Mouse (Mus musculus): ENCODE data around the gene Chrm3. TPM values are rescaled to one million over a fixed set of nuclear protein-coding genes. Genes with fewer than 3 reads are reported as not detected.

The Chrm3 gene
- polyA plus RNA-seq, 1 experiment from 2014 or later = 1.6 TPM

DNA sequence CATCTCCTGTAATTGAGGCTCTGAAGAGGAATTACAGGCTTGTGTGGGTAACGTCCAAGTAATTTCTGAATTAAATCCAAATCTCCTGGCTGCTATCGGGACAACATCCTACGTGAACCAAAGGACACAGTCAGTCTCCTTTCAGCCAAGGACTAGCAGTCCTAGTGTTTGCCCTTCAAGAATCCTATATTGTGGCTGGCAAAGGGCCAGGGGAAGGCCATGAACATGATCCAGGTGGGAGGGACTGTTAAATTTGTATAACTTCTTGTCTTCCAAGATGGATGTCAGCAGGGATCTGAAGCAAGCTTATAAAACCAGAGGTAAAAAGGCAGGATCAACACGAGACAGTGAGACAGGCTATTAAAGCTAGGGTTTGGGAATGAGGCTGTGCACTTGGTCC, 357.7 kb downstream of the Chrm3 start:
- no peaks in the 10 kb centered on the region for H3K27me3 ChIP-seq
- WGBS = 70% methylated on average over 4 of the region's 4 CpGs

DNA sequence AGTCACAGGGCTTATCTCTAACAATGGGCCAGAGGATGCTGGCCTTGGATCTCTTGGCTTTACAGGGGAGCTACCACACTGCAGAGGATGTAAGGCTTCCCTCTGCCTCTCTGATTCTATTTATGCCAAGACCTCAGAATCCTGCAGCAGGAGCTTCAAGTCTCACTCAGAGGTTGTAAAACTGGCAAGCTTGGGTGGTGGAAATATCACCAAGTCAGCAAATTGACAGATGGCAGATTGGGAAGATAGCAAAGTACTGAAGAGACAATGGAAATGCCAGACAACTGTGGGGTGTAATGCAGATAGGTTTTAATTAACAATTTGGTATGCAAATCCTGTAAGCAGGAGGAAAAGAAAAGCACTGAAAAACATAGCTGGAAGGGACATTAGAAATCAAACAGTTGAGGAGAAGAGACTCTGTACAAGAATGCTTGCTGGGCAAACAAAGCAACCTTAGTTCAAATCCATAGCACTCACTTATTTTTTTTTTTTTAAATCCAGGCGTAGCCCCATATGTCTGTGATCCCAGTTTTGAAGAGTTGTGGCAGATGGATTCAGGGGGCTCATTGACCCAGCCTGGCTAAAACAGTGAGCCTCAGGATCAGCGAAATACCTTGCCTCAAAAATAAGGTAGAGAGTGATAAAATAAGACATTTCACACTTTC, 362.9 kb downstream of the Chrm3 start:
- Histone ChIP-seq H3K9me3 (no peaks in the 10 kb centered on the region), H3K4me2 (no peak overlapping the region), H3K27ac (replicated peaks) (no peak overlapping the region), H3K9ac (no peak overlapping the region), H3K27me3 (no peaks in the 10 kb centered on the region), H3K36me3 (no peaks in the 10 kb centered on the region), H3K4me3 (no peak overlapping the region), H3K4me1 (replicated peaks) (no peaks in the 10 kb centered on the region)
- 89% methylated on average over 2 of the region's 2 CpGs for WGBS
- no peak for ATAC-seq (ENCODE audit: low read depth)

More for the DNA sequence above, 357.7 kb downstream of the Chrm3 start:
- ATAC-seq (ENCODE audit: low read depth) = no peak
- no peak overlapping the region for H3K4me2 ChIP-seq
- H3K36me3 ChIP-seq = no peaks in the 10 kb centered on the region
- H3K9ac ChIP-seq = no peak overlapping the region
- H3K4me1 ChIP-seq (replicated peaks) = no peaks in the 10 kb centered on the region
- no peaks in the 10 kb centered on the region for H3K9me3 ChIP-seq
- H3K4me3 ChIP-seq = no peak overlapping the region
- H3K27ac ChIP-seq (replicated peaks) = no peak overlapping the region

DNA sequence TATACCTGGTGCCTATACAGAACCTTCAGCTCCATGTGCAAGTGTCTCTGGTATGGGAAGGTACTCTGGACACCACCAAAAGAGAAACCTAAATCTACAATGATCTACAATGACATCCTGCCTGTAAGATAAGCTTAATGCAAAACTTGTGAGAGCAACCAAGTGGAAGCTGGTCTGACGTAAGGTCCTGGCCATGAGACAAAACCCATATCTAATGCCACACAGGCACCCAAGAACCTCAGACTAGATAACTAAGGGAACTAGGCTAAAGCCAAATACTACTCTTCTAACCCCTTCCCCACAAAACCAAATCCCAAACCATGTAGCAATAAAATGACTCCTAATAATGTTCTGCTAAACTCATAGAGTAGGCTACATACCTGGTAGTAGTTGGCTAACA, 364.8 kb downstream of the Chrm3 start:
- WGBS = 91% methylated on average over 1 of the region's 1 CpGs
- Histone ChIP-seq H3K9me3 (no peaks in the 10 kb centered on the region), H3K27ac (replicated peaks) (no peak overlapping the region), H3K36me3 (no peaks in the 10 kb centered on the region), H3K27me3 (no peaks in the 10 kb centered on the region), H3K9ac (no peak overlapping the region), H3K4me1 (replicated peaks) (no peaks in the 10 kb centered on the region), H3K4me3 (no peak overlapping the region), H3K4me2 (no peak overlapping the region)
- ATAC-seq (ENCODE audit: low read depth) = no peak

DNA sequence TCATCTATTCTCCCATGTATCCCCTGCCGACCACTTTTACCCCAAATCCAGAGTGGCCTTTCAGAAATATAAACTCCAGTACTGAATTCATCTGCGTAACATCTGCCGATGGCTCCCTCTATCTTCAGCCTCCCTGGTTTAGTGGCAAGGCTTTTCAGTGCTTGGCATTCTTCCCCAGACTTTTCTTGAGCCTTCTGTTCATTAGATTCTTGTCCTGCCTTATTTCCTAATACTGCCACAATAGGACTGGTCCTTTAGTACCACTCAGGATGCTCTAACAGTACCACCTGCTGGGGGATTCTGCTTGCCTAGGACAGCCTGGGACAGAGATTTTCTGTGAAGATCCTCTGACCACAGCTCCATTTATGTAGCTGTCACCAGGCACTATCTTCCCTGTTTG, 367.1 kb downstream of the Chrm3 start:
- Histone ChIP-seq H3K9me3 (no peaks in the 10 kb centered on the region), H3K36me3 (no peaks in the 10 kb centered on the region), H3K4me3 (no peak overlapping the region), H3K9ac (no peak overlapping the region), H3K4me1 (replicated peaks) (no peaks in the 10 kb centered on the region), H3K27me3 (no peaks in the 10 kb centered on the region), H3K27ac (replicated peaks) (no peak overlapping the region), H3K4me2 (no peak overlapping the region)
- WGBS = 85% methylated on average over 3 of the region's 3 CpGs
- ATAC-seq (ENCODE audit: low read depth) = no peak

DNA sequence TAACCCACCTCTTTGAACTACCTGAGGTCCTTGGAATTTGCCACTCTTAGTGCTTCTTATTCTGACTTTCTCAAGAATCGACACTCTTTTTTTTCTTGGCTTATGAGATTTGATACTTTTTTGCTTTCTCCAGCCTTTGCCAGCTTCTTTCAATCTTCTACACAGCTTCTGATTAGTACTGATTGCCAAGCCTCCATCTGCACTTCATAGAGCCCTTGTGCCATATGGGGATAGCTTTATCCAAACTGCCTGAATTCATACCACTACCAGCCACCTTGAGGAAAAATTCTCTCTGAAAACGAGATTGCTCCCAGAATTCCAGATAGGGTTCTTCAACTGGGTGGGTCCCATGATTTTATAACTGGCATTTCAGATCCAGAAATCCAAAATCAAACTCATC, 368.0 kb downstream of the Chrm3 start:
- H3K27ac ChIP-seq (replicated peaks) = no peak overlapping the region
- H3K4me3 ChIP-seq = no peak overlapping the region
- no peak overlapping the region for H3K4me2 ChIP-seq
- no peaks in the 10 kb centered on the region for H3K9me3 ChIP-seq
- no peaks in the 10 kb centered on the region for H3K27me3 ChIP-seq
- H3K9ac ChIP-seq = no peak overlapping the region
- 80% methylated on average over 2 of the region's 2 CpGs for WGBS
- H3K4me1 ChIP-seq (replicated peaks) = no peaks in the 10 kb centered on the region
- no peak for ATAC-seq (ENCODE audit: low read depth)
- H3K36me3 ChIP-seq = no peaks in the 10 kb centered on the region

DNA sequence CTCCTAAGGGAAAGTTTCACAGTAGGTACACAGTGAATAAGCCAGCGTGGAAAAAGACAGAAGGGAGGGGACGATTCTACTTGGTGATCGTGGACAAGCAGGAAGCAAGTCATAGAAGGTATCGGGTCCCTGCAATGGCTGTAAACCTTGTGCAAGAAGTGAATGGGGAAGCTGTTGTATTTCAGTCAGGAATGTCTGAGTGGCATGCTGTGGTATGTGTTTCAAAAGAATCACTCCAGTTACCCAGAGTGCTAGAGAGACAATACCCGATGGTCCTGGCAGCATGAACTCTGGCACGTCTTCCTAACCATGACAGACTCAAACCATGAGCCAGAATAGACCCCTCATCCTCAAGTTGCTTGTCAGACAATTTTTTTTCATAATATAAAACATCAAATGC, 375.0 kb downstream of the Chrm3 start:
- H3K4me2 ChIP-seq = no peak overlapping the region
- H3K27ac ChIP-seq (replicated peaks) = no peak overlapping the region
- no peaks in the 10 kb centered on the region for H3K9me3 ChIP-seq
- H3K4me3 ChIP-seq = no peak overlapping the region
- WGBS = 60% methylated on average over 6 of the region's 6 CpGs
- ATAC-seq (ENCODE audit: low read depth) = no peak
- H3K9ac ChIP-seq = no peak overlapping the region
- no peaks in the 10 kb centered on the region for H3K4me1 ChIP-seq (replicated peaks)
- H3K36me3 ChIP-seq = no peaks in the 10 kb centered on the region
- no peaks in the 10 kb centered on the region for H3K27me3 ChIP-seq

DNA sequence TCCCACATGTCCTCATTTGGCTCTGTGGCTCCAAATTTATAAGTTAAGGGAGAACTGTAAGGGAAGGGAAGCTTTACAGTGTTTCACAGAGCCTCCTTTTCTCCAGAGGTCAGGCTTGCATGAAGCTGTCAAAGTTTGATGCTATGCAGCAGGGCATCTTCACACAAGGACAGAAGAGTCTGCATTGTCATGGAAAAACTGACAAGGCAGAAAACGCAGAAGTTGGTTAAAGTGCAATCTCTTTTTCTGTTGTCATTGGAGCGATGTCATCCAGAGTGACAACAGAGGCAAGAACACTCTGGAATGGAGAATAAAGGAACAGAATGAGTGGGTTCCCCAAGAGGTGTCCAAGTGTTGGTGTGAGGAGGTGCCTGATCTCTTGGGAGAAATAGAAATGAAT, 377.4 kb downstream of the Chrm3 start:
- 96% methylated on average over 2 of the region's 2 CpGs for WGBS
- H3K27me3 ChIP-seq = no peaks in the 10 kb centered on the region
- no peak overlapping the region for H3K4me3 ChIP-seq
- no peak overlapping the region for H3K27ac ChIP-seq (replicated peaks)
- no peaks in the 10 kb centered on the region for H3K36me3 ChIP-seq
- no peaks in the 10 kb centered on the region for H3K4me1 ChIP-seq (replicated peaks)
- no peak overlapping the region for H3K9ac ChIP-seq
- no peak overlapping the region for H3K4me2 ChIP-seq
- ATAC-seq (ENCODE audit: low read depth) = no peak
- no peaks in the 10 kb centered on the region for H3K9me3 ChIP-seq

DNA sequence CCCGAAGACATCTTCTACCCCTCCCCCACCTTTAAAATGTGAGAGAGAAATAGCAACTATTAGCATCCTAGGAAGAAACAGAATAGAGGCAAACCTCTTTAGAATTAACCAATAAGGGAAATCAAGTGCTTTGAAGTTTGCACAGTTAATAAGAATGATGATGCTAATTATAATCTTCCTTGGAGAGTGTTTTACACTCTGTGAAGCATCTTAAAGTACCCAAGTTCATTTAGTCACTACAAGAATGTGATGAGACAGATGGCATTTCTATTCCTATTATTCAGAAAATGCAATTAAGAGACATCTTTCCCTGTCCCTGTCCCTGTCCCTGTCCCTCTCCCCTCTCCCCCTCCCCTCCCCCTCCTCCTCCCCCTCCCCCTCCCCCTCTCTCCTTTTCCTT, 382.9 kb downstream of the Chrm3 start:
- H3K4me1 ChIP-seq (replicated peaks) = no peaks in the 10 kb centered on the region
- H3K4me2 ChIP-seq = no peak overlapping the region
- 73% methylated on average over 1 of the region's 1 CpGs for WGBS
- no peak overlapping the region for H3K9ac ChIP-seq
- peak; percentile 56 for ATAC-seq (ENCODE audit: low read depth)
- H3K27me3 ChIP-seq = no peaks in the 10 kb centered on the region
- no peaks in the 10 kb centered on the region for H3K9me3 ChIP-seq
- H3K36me3 ChIP-seq = no peaks in the 10 kb centered on the region
- no peak overlapping the region for H3K27ac ChIP-seq (replicated peaks)
- H3K4me3 ChIP-seq = no peak overlapping the region

DNA sequence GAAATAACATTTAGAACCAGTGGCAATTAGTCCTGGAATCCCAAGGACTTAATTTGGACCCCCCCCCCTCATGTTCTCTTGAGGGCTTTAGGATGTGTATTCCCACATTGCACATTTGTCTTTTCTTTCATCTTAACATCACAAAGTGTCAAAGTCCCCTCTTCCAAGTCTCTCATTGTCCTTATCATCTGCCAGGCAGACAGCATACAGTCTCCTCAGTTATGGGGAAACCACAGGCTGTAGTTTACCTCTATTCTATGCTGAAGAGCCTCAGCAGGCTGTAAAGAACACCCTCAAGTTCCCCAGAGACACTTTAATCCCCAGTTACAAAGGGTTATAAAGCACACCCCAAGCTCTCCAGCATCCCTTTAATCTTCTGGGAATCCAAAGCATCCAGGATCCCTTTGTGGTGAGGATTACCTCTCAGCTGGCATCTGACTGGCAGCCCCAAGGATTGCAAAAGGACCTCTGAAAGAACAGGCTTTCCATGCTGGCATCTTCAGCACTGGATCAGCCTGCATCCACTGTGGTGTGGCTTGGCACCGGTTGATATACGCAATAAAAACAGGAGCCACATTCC, 386.8 kb downstream of the Chrm3 start:
- no peak overlapping the region for H3K4me2 ChIP-seq
- H3K27me3 ChIP-seq = no peaks in the 10 kb centered on the region
- ATAC-seq (ENCODE audit: low read depth) = no peak
- WGBS = 57% methylated on average over 2 of the region's 2 CpGs
- no peaks in the 10 kb centered on the region for H3K4me1 ChIP-seq (replicated peaks)
- H3K36me3 ChIP-seq = no peaks in the 10 kb centered on the region
- no peak overlapping the region for H3K27ac ChIP-seq (replicated peaks)
- no peak overlapping the region for H3K9ac ChIP-seq
- H3K9me3 ChIP-seq = no peaks in the 10 kb centered on the region
- H3K4me3 ChIP-seq = no peak overlapping the region

DNA sequence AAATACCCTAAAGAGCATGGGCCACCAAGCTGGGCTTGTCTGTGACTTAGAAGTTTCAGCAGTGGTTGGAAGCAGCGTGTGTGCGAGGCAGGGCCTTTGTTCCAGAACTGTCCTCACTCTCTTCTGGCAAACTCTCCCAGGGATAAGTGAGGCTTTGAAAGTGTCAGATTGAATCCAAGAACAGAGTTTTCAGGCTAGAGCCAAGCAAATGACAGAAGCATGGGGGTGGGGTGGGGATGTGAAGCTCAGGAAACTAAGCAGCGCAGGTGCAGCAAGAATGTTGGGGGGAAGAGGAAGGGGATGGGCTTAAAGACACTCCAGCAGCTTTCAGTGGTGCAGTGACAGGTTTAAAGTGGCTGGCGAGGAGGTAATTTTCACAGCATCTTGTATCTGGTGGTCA, 388.8 kb downstream of the Chrm3 start:
- Histone ChIP-seq H3K36me3 (no peaks in the 10 kb centered on the region), H3K27ac (replicated peaks) (no peak overlapping the region), H3K4me2 (no peak overlapping the region), H3K4me3 (no peak overlapping the region), H3K4me1 (replicated peaks) (no peaks in the 10 kb centered on the region), H3K27me3 (no peaks in the 10 kb centered on the region), H3K9ac (no peak overlapping the region), H3K9me3 (no peaks in the 10 kb centered on the region)
- 70% methylated on average over 4 of the region's 4 CpGs for whole genome bisulfite sequencing
- ATAC-seq (ENCODE audit: low read depth) = no peak

DNA sequence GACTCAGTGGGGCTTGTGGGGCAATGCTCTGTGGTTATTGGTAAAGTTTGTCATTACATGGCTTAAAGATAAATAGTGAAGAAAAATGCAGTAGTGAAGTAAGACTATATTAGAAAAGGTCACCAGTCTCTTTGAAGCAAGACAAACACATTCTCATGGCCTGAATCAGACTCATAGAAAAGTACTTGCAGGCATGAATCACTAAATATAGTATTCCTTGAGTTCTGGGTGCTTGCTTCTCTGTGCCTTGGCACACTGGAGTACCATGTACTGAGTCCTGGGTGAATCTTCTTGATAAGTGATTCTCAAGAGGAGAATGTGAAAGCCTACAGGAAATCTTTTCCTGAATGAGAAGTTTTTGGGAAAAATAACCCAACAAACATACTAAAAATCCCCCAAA, 408.0 kb downstream of the Chrm3 start:
- Histone ChIP-seq H3K36me3 (no peaks in the 10 kb centered on the region), H3K4me1 (replicated peaks) (no peaks in the 10 kb centered on the region), H3K27me3 (no peaks in the 10 kb centered on the region), H3K4me2 (no peak overlapping the region), H3K9ac (no peak overlapping the region), H3K27ac (replicated peaks) (no peak overlapping the region), H3K9me3 (no peaks in the 10 kb centered on the region), H3K4me3 (no peak overlapping the region)
- ATAC-seq (ENCODE audit: low read depth) = no peak

DNA sequence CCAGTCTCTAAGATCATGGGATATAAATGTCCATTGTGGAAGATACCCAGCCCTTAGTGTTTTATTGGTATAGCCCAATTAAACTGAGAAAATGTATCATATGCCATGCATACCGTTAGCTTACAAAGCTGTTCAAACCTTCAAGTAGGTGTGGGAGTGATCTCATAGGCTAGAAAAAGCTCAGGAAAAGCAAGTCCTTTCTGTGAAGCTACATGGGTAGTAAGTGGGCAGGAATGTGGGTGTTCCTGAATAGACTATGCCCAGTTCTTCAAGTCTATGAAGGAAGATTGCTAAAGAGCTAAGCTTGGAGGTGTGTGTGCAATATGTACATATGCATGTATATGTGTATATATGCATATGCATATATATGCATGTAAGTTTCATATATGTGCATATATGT, 409.3 kb downstream of the Chrm3 start:
- Histone ChIP-seq H3K36me3 (no peaks in the 10 kb centered on the region), H3K4me1 (replicated peaks) (no peaks in the 10 kb centered on the region), H3K4me3 (no peak overlapping the region), H3K4me2 (no peak overlapping the region), H3K9me3 (no peaks in the 10 kb centered on the region), H3K27ac (replicated peaks) (no peak overlapping the region), H3K9ac (no peak overlapping the region), H3K27me3 (no peaks in the 10 kb centered on the region)
- WGBS = 88% methylated on average over 1 of the region's 1 CpGs
- ATAC-seq (ENCODE audit: low read depth) = no peak

DNA sequence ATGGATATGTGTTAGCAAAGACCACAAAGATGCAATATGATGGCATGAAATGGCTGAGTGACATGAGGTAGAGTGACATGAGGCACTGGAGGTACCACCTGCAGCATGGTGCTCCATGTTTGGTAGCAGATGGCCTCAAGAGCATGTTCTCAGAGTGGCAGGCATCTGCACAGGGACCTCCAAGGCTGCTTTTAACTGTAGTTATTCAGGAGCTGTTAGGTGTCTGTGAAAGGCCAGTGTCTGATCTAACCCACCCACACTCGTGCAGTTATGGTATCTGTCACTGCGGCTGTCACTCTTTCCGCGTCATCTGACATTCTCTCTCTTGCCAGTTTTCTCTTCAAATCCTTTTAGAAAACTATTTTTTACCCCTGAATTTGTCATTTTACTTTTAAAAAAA, 411.6 kb downstream of the Chrm3 start:
- 91% methylated on average over 4 of the region's 4 CpGs for WGBS
- Histone ChIP-seq H3K4me3 (no peak overlapping the region), H3K27ac (replicated peaks) (no peak overlapping the region), H3K9me3 (no peaks in the 10 kb centered on the region), H3K27me3 (no peaks in the 10 kb centered on the region), H3K9ac (no peak overlapping the region), H3K36me3 (no peaks in the 10 kb centered on the region), H3K4me2 (no peak overlapping the region), H3K4me1 (replicated peaks) (no peaks in the 10 kb centered on the region)
- ATAC-seq (ENCODE audit: low read depth) = no peak
